Mouse (Mus musculus) forebrain, embryonic 11.5 days (tissue): ENCODE measurements at regions not wholly inside any gene's neighbourhood (a gene's known extent, or its start where the extent isn't known, plus 50 kb on each side); places are given as distances from the start of the nearest gene placed in this dataset.

ENCODE experiments used
- ATAC-seq: fragments of 200-750 bp; cut with Nextera tagmentation; replicated peaks from 2 replicates; pipeline ENCODE4 v1.8.0; 2017; ENCODE audit warnings: moderate TSS enrichment; ENCODE audit not compliant: low FRiP score
- DNase-seq: peaks from one replicate; pipeline ENCODE4 v3.0.0-alpha.2; 2017; ENCODE audit warnings: low spot score
- H3K27ac ChIP-seq: fragments of 300-500 bp; sonication (generic); 2 replicates; pipeline ENCODE4 v1.5.1; 2014; ENCODE audit warnings: low read depth, low read length
- H3K27me3 ChIP-seq: fragments of 300-500 bp; sonication (generic); 2 replicates; pipeline ENCODE4 v1.6.1; 2014; ENCODE audit warnings: mild to moderate bottlenecking, low read length, mixed read lengths; ENCODE audit not compliant: control insufficient read depth, insufficient read depth
- H3K36me3 ChIP-seq: fragments of 300-500 bp; sonication (generic); 2 replicates; pipeline ENCODE4 v1.6.1; 2014; ENCODE audit warnings: mild to moderate bottlenecking, low read length, moderate library complexity, mixed read lengths; ENCODE audit not compliant: control insufficient read depth, insufficient read depth
- H3K4me1 ChIP-seq: fragments of 300-500 bp; sonication (generic); replicated peaks from 2 replicates; pipeline ENCODE4 v1.6.1; 2014; ENCODE audit warnings: low read length, mixed read lengths; ENCODE audit not compliant: control insufficient read depth, insufficient read depth
- H3K4me2 ChIP-seq: fragments of 300-500 bp; sonication (generic); 2 replicates; pipeline ENCODE4 v1.6.1; 2014; ENCODE audit warnings: low read depth, mild to moderate bottlenecking, low read length, moderate library complexity, mixed read lengths; ENCODE audit not compliant: severe bottlenecking
- H3K4me3 ChIP-seq: fragments of 300-500 bp; sonication (generic); 2 replicates; pipeline ENCODE4 v1.5.1; 2014; ENCODE audit warnings: low read depth, low read length
- H3K9ac ChIP-seq: fragments of 300-500 bp; sonication (generic); 2 replicates; pipeline ENCODE4 v1.6.1; 2014; ENCODE audit warnings: low read length
- H3K9me3 ChIP-seq: fragments of 300-500 bp; sonication (generic); 2 replicates; pipeline ENCODE4 v1.6.1; 2016; ENCODE audit warnings: low read length, mixed read lengths; ENCODE audit not compliant: control insufficient read depth
- WGBS: fragments of 180-500 bp; shearing (Covaris S2); extraction: QIAGEN DNeasy Blood & Tissue Kit; methylation state at CpG from one replicate; pipeline ENCODE4 v1.1.7; 2014; 5-methylcytosine and 5-hydroxymethylcytosine counted together

- no peak overlapping the region for H3K9ac ChIP-seq
- ATAC-seq: no peak
- 90% methylated on average over 13 of the region's 13 CpGs for WGBS
Measured at GRCm38 (mm10) chr19:30450869-30451542, 98.5 kb downstream of the Dkk1 start.

GRCm38 (mm10) chr19:30451543-30451920 lies 97.9 kb downstream of the Dkk1 start:
- DNase-seq: no peak
- H3K9me3 ChIP-seq: no peaks in the 10 kb centered on the region
- no peak overlapping the region for H3K4me3 ChIP-seq
- WGBS: 80% methylated on average over 8 of the region's 8 CpGs
- H3K4me1 ChIP-seq: no peaks in the 10 kb centered on the region
- H3K36me3 ChIP-seq: no peaks in the 10 kb centered on the region
- no peak overlapping the region for H3K9ac ChIP-seq
- no peak overlapping the region for H3K4me2 ChIP-seq
- H3K27me3 ChIP-seq: no peaks in the 10 kb centered on the region
- no peak for ATAC-seq
- H3K27ac ChIP-seq: no peak overlapping the region

More at GRCm38 (mm10) chr19:30450869-30451542, 98.5 kb downstream of the Dkk1 start:
- no peaks in the 10 kb centered on the region for H3K36me3 ChIP-seq
- no peaks in the 10 kb centered on the region for H3K27me3 ChIP-seq
- no peak overlapping the region for H3K4me3 ChIP-seq
- H3K4me2 ChIP-seq: no peak overlapping the region
- H3K27ac ChIP-seq: no peak overlapping the region
- no peaks in the 10 kb centered on the region for H3K4me1 ChIP-seq
- no peak for DNase-seq
- no peaks in the 10 kb centered on the region for H3K9me3 ChIP-seq

- WGBS: 90% methylated on average over 11 of the region's 11 CpGs
- Histone ChIP-seq H3K9ac (no peak overlapping the region), H3K4me3 (no peak overlapping the region), H3K9me3 (no peaks in the 10 kb centered on the region), H3K27me3 (no peaks in the 10 kb centered on the region), H3K4me1 (no peaks in the 10 kb centered on the region), H3K36me3 (no peaks in the 10 kb centered on the region), H3K4me2 (no peak overlapping the region), H3K27ac (no peak overlapping the region)
- DNase-seq: no peak
- no peak for ATAC-seq
Measured at GRCm38 (mm10) chr19:30452671-30453070, 96.8 kb downstream of the Dkk1 start.

GRCm38 (mm10) chr19:30483436-30483835 lies 66.0 kb downstream of the Dkk1 start:
- H3K9me3 ChIP-seq: no peaks in the 10 kb centered on the region
- no peak for DNase-seq
- no peaks in the 10 kb centered on the region; the same call in 1 of the 2 replicates for H3K4me1 ChIP-seq
- ATAC-seq: no peak
- no peak overlapping the region for H3K4me2 ChIP-seq
- H3K27me3 ChIP-seq: no peaks in the 10 kb centered on the region
- H3K9ac ChIP-seq: no peak overlapping the region
- H3K4me3 ChIP-seq: no peak overlapping the region
- 30% methylated on average over 4 of the region's 4 CpGs for WGBS
- no peaks in the 10 kb centered on the region for H3K36me3 ChIP-seq
- no peak overlapping the region for H3K27ac ChIP-seq

- no peak for DNase-seq
Measured at GRCm38 (mm10) chr19:30489786-30490185, 59.7 kb downstream of the Dkk1 start.

GRCm38 (mm10) chr19:30490916-30491315 lies 58.5 kb downstream of the Dkk1 start:
- DNase-seq (no peak), ATAC-seq (no peak)
- 57% methylated on average over 9 of the region's 9 CpGs for WGBS
- Histone ChIP-seq H3K4me3 (no peak overlapping the region), H3K9me3 (no peaks in the 10 kb centered on the region), H3K4me2 (no peak overlapping the region), H3K27me3 (no peaks in the 10 kb centered on the region), H3K27ac (no peak overlapping the region), H3K9ac (no peak overlapping the region), H3K4me1 (no peaks in the 10 kb centered on the region), H3K36me3 (no peaks in the 10 kb centered on the region)

More at GRCm38 (mm10) chr19:30489786-30490185, 59.7 kb downstream of the Dkk1 start:
- no peaks in the 10 kb centered on the region for H3K9me3 ChIP-seq
- no peak overlapping the region for H3K27ac ChIP-seq
- no peaks in the 10 kb centered on the region for H3K4me1 ChIP-seq
- no peak for ATAC-seq
- no peak overlapping the region for H3K4me3 ChIP-seq
- WGBS: 57% methylated on average over 3 of the region's 3 CpGs
- H3K36me3 ChIP-seq: no peaks in the 10 kb centered on the region
- H3K27me3 ChIP-seq: no peaks in the 10 kb centered on the region
- no peak overlapping the region for H3K9ac ChIP-seq
- no peak overlapping the region for H3K4me2 ChIP-seq
